Mouse (Mus musculus) bone marrow, adult 2 months (tissue): ENCODE data around the gene Mad2l1bp. TPM values are rescaled to one million over a fixed set of nuclear protein-coding genes. Genes with fewer than 3 reads are reported as not detected.

Experiments
- H3K27ac ChIP-seq: fragments of 200-500 bp; 2 replicates; pipeline ENCODE4 v1.5.1; 2012; ENCODE audit warnings: low read depth, mild to moderate bottlenecking, control low read depth, inconsistent platforms, low read length; ENCODE audit not compliant: control insufficient read depth, poor library complexity, insufficient read depth
- H3K4me1 ChIP-seq: fragments of 200-500 bp; 2 replicates; pipeline ENCODE4 v1.6.1; 2011; ENCODE audit warnings: low read length; ENCODE audit not compliant: control insufficient read depth, insufficient read depth
- H3K4me3 ChIP-seq: fragments of 200-500 bp; replicated peaks from 2 replicates; pipeline ENCODE3; 2011; ENCODE audit warnings: mild to moderate bottlenecking, low read depth, low read length, control low read depth; ENCODE audit not compliant: control insufficient read depth
- CTCF ChIP-seq: fragments of 200-500 bp; IDR thresholded peaks from 2 replicates; pipeline ENCODE4 v1.5.1; 2011; ENCODE audit warnings: low read length, control low read depth; ENCODE audit not compliant: control insufficient read depth, insufficient read depth
- POLR2A ChIP-seq: fragments of 200-500 bp; IDR thresholded peaks from 2 replicates; pipeline ENCODE4 v1.6.1; 2011; ENCODE audit warnings: low read depth, mild to moderate bottlenecking, control low read depth, low read length, borderline replicate concordance; ENCODE audit not compliant: control insufficient read depth
- WGBS: fragments of 180-500 bp; shearing (Covaris S2); methylation state at CpG from one replicate; pipeline ENCODE4 v1.1.7; 2018; 5-methylcytosine and 5-hydroxymethylcytosine counted together
- polyA plus RNA-seq: library from polyadenylated mRNA; stranded (reverse); fragments of >200 nt; gene quantifications from 2 replicates; pipeline ENCODE4 v1.2.4, GENCODE M21; 2011; ENCODE audit warnings: low replicate concordance; ENCODE audit not compliant: missing spikeins, insufficient read depth, insufficient read length

The Mad2l1bp gene
- polyA plus RNA-seq, 1 experiment = 32.7 TPM

GRCm38 (mm10) chr17:46168318-46168717 lies 15.0 kb upstream of the Mad2l1bp start:
- Histone ChIP-seq H3K4me3 (no peak overlapping the region), H3K27ac (no peak overlapping the region), H3K4me1 (peaks cover 1% of the 10 kb centered on the region; the same call in 1 of the 2 replicates)
- 44% methylated on average over 5 of the region's 5 CpGs for WGBS
- no peak for TF ChIP-seq POLR2A
- no peak for TF ChIP-seq CTCF

DNA sequence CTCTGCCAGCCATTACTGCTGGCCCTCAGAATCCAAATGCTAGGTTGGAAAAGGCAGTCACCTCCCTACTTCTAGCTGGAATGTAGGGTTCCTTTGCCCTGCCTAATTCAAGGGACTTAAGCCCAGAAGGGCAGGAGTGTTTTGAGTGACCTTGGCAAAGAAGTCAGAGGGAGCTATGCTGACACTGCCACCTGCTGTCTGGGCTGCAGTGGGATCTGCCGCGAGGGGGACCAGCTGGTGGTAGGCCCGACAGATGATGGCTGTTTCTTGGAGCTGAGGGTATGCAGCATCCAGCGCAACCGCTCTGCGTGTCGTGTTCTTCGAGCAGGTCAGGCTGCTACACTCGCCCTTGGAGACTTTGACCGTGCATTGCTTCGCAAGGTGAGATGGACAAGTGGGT lies 13.7 kb upstream of the Mad2l1bp start:
- Histone ChIP-seq H3K4me3 (no peak overlapping the region), H3K4me1 (peaks cover 1% of the 10 kb centered on the region; the same call in 1 of the 2 replicates), H3K27ac (no peak overlapping the region)
- WGBS = 87% methylated on average over 11 of the region's 11 CpGs
- TF ChIP-seq POLR2A (no peak), CTCF (peak; percentile 53; the same call in 1 of the 2 replicates)

- Histone ChIP-seq H3K4me3 (no peak overlapping the region), H3K4me1 (peaks cover 1% of the 10 kb centered on the region; the same call in 1 of the 2 replicates), H3K27ac (no peak overlapping the region)
- TF ChIP-seq POLR2A (no peak), CTCF (no peak)
- WGBS = 95% methylated on average over 5 of the region's 5 CpGs
Observed at GRCm38 (mm10) chr17:46166270-46166669, 12.9 kb upstream of the Mad2l1bp start.

- TF ChIP-seq POLR2A (no peak), CTCF (no peak)
- H3K27ac ChIP-seq = no peak overlapping the region
- peaks cover 1% of the 10 kb centered on the region; the same call in 1 of the 2 replicates for H3K4me1 ChIP-seq
- H3K4me3 ChIP-seq = no peak overlapping the region
- 92% methylated on average over 12 of the region's 12 CpGs for WGBS
Observed at GRCm38 (mm10) chr17:46165460-46165859, 12.1 kb upstream of the Mad2l1bp start.

DNA sequence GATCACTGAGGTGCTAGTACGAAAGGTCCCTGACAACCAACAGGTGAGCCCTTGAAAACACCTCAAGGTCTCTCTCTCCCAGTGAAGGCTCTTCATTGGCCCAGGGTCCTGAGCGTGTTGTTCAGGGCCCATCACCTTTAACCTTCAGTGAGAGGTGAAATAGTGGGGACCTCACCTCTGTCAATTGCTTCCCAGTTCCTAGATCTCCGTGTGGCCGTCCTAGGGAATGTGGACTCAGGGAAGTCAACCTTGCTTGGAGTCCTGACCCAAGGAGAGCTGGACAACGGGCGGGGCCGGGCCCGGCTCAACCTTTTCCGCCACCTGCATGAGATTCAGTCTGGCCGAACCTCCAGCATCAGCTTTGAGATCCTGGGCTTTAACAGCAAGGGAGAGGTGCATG lies 11.4 kb upstream of the Mad2l1bp start:
- Histone ChIP-seq H3K4me1 (peaks cover 1% of the 10 kb centered on the region; the same call in 1 of the 2 replicates), H3K4me3 (no peak overlapping the region), H3K27ac (no peak overlapping the region)
- no peak for TF ChIP-seq CTCF
- no peak for TF ChIP-seq POLR2A
- 93% methylated on average over 10 of the region's 10 CpGs for WGBS

- Histone ChIP-seq H3K4me3 (no peak overlapping the region), H3K27ac (no peak overlapping the region), H3K4me1 (peaks cover 1% of the 10 kb centered on the region; the same call in 1 of the 2 replicates)
- WGBS = 90% methylated on average over 8 of the region's 8 CpGs
- TF ChIP-seq CTCF = no peak
- TF ChIP-seq POLR2A = no peak
Observed at GRCm38 (mm10) chr17:46164301-46164700, 10.9 kb upstream of the Mad2l1bp start.

GRCm38 (mm10) chr17:46162951-46163421 lies 9.6 kb upstream of the Mad2l1bp start:
- Histone ChIP-seq H3K4me1 (peaks cover 1% of the 10 kb centered on the region; the same call in 1 of the 2 replicates), H3K27ac (peak overlapping the region; percentile 57), H3K4me3 (peak overlapping the region; percentile 60)
- TF ChIP-seq POLR2A (no peak), CTCF (no peak)
- WGBS = 2% methylated on average over 9 of the region's 9 CpGs

GRCm38 (mm10) chr17:46162551-46162950 lies 9.2 kb upstream of the Mad2l1bp start:
- peak overlapping the region; percentile 57 for H3K27ac ChIP-seq
- peaks cover 1% of the 10 kb centered on the region; the same call in 1 of the 2 replicates for H3K4me1 ChIP-seq
- peak overlapping the region; percentile 39 for H3K4me3 ChIP-seq
- WGBS = 45% methylated on average over 7 of the region's 7 CpGs
- no peak for TF ChIP-seq POLR2A
- no peak for TF ChIP-seq CTCF
